Mouse (Mus musculus): Measurements from ENCODE around the gene Ergic1. TPM values are rescaled to one million over a fixed set of nuclear protein-coding genes. Genes with fewer than 3 reads are reported as not detected.

The Ergic1 gene
- polyA plus RNA-seq, 1 experiment, result 143 TPM

DNA sequence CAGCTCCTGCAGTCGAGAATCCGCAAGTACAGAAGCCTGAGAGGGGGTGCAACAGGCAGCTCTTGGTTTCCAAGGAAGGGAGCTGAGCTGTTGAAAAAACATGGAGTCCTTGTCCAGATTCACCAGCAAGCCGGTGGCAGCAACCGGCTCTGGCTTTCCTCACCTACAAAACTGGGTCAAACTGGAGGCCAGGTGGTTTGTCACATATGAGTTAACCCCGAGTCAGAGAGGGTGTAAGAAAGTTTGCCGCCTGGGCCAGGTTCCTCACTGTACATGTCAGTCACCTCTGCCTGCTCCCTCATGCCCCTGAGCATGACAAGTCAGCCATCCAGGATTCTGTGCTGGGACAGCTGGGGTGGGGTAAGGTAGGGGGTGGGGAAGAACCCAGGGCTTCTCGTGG, 16.9 kb downstream of the Ergic1 start:
- TF ChIP-seq CTCF (IDR thresholded peaks at IDR 0.05; ENCODE audit: extremely low read depth, insufficient read depth, low read length), result no peak
- TF ChIP-seq POLR2A (IDR thresholded peaks at IDR 0.05; ENCODE audit: extremely low read depth, insufficient read depth, low read length), result no peak
- Histone ChIP-seq H3K4me1 (ENCODE audit: control insufficient read depth, insufficient read depth, low read length) (peaks cover 33% of the 10 kb centered on the region), H3K4me3 (ENCODE audit: insufficient read depth, low read length) (no peak overlapping the region), H3K27ac (ENCODE audit: insufficient read depth, low read length) (no peak overlapping the region)

DNA sequence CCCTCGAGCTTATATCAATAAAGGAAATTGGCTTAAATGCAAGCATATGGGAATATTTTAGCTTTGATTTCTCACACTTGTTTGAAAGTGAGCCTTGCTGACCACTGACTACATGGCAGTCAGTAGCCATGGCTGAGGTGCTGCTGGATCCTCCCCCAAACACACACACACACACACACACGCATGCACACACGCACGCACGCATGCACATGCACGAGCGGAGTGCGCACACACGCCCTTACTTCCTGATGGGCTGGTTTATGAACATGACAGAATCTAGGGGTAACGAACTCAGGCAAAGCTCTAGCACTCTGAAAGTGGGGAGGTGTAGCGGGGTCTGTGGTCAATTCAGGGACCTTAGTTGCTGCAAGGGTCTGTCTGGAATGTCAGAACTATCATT, 17.5 kb downstream of the Ergic1 start:
- Histone ChIP-seq H3K4me3 (ENCODE audit: insufficient read depth, low read length) (no peak overlapping the region), H3K27ac (ENCODE audit: insufficient read depth, low read length) (no peak overlapping the region), H3K4me1 (ENCODE audit: control insufficient read depth, insufficient read depth, low read length) (peaks cover 36% of the 10 kb centered on the region)
- TF ChIP-seq POLR2A (IDR thresholded peaks at IDR 0.05; ENCODE audit: extremely low read depth, insufficient read depth, low read length) (no peak), CTCF (IDR thresholded peaks at IDR 0.05; ENCODE audit: extremely low read depth, insufficient read depth, low read length) (no peak)

DNA sequence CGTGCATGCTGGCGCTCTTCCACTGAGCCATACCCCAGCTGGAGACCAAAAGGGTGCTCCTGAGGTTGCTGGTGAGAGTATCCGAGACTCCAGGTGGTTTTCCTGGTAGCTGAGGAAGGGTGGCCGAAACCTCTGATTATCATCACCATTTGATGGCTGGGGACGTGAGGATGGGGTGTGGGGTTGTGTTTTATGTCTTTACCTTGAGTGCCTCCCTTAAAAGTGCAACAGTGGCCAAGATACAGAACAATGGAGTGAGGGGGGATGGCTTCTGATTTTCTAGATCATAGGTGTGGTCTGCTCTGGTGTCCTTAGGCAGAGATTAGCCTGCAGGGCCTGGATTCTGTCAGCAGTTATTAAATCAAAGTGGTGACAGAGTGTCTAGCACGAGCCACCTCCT, 18.1 kb downstream of the Ergic1 start:
- Histone ChIP-seq H3K4me3 (ENCODE audit: insufficient read depth, low read length) (no peak overlapping the region), H3K27ac (ENCODE audit: insufficient read depth, low read length) (no peak overlapping the region), H3K4me1 (ENCODE audit: control insufficient read depth, insufficient read depth, low read length) (peaks cover 37% of the 10 kb centered on the region)
- TF ChIP-seq POLR2A (IDR thresholded peaks at IDR 0.05; ENCODE audit: extremely low read depth, insufficient read depth, low read length) (no peak), CTCF (IDR thresholded peaks at IDR 0.05; ENCODE audit: extremely low read depth, insufficient read depth, low read length) (no peak)

DNA sequence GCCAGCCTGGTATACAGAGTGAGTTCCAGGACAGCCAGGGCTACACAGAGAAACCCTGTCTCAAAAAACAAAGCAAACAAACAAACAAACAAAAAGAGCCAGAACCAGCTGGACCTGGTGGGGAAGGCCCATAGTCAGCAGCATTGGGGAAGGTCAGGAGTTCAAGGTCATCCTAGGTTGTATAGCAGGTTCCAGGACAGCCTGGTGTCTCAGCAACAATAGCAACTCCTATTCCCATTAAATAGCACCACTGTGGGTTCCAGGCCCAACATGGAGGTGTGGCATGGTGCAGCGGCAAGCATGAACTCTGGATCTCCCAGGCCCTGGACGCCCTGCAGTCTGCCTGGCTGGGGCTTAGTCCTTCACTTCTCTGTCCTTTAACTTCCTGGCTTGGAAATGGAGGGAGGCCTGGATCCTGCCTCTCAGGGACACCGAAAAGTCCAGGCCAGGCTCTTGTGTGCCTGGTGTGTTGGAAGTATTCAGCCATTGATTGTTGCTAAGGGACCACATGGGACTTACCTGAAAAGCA, 19.6 kb downstream of the Ergic1 start:
- no peak overlapping the region for H3K4me3 ChIP-seq (ENCODE audit: insufficient read depth, low read length)
- H3K4me1 ChIP-seq (ENCODE audit: control insufficient read depth, insufficient read depth, low read length), result peaks cover 31% of the 10 kb centered on the region
- H3K27ac ChIP-seq (ENCODE audit: insufficient read depth, low read length), result no peak overlapping the region
- TF ChIP-seq POLR2A (IDR thresholded peaks at IDR 0.05; ENCODE audit: extremely low read depth, insufficient read depth, low read length), result no peak
- no peak for TF ChIP-seq CTCF (IDR thresholded peaks at IDR 0.05; ENCODE audit: extremely low read depth, insufficient read depth, low read length)

DNA sequence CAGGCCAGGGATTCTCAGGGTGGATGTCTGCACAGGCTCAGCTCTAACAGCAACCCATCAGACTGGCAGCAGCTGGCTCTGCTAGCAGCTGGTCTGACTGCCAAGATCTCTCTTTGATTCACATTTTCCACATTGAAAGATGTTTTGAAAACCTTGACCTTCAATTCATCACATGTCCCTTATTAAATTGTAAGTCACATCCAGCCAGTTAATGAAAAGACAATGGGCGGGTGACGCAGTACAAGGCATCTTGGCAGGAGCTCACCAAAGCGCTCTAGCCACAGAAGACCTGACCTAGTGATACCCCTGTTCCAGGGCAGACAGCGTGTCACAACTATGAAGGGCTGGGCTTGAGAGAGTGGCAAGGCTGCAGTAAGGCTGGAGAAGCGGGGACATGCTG, 21.0 kb downstream of the Ergic1 start:
- Histone ChIP-seq H3K4me3 (ENCODE audit: insufficient read depth, low read length) (no peak overlapping the region), H3K27ac (ENCODE audit: insufficient read depth, low read length) (no peak overlapping the region), H3K4me1 (ENCODE audit: control insufficient read depth, insufficient read depth, low read length) (peaks cover 20% of the 10 kb centered on the region)
- TF ChIP-seq POLR2A (IDR thresholded peaks at IDR 0.05; ENCODE audit: extremely low read depth, insufficient read depth, low read length), result no peak

DNA sequence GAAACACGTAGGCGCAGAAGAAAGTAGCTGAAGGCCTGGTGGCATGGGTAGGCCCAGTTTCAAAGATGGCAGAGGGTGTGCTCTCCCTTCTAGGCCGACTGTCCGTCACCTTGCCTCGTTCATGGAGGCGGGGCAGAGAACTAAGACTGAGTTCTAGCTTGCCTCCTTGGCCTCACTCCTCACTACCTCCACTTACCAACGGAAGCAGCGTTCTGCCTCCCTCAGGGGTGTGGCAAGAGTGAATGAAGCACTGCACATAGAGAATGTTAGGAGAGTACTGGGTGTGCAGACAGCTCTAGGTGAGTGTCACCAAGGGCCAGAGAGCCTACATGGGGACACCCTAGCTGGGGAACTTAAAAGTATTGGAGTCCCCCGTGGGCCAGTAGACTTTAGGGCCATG, 21.8 kb downstream of the Ergic1 start:
- TF ChIP-seq POLR2A (IDR thresholded peaks at IDR 0.05; ENCODE audit: extremely low read depth, insufficient read depth, low read length), result no peak
- TF ChIP-seq CTCF (IDR thresholded peaks at IDR 0.05; ENCODE audit: extremely low read depth, insufficient read depth, low read length), result no peak
- Histone ChIP-seq H3K27ac (ENCODE audit: insufficient read depth, low read length) (no peak overlapping the region), H3K4me3 (ENCODE audit: insufficient read depth, low read length) (no peak overlapping the region), H3K4me1 (ENCODE audit: control insufficient read depth, insufficient read depth, low read length) (peaks cover 17% of the 10 kb centered on the region)

DNA sequence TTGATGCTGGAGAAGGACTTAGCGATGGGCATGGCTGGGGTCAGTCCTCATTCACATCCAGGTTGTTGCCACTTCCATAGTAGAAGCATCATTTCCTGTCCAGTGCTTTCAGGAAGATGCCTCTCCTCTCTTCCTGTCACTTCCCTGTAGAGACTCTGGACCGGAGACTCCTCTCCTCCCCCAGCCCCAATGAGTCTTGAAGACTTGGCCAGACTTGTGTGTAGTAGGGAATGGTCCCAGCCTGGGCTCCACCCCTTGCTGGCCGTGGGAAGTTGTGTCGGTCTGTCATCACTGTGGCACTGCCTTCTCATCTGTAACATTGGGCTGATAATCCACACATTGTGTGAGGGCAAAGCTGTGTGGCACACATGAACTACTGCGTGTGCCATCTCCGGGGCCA, 22.3 kb downstream of the Ergic1 start:
- 0 out of 2 replicates have a peak overlapping the region, but pooled peaks have one; percentile 32 for H3K27ac ChIP-seq (ENCODE audit: insufficient read depth, low read length)

DNA sequence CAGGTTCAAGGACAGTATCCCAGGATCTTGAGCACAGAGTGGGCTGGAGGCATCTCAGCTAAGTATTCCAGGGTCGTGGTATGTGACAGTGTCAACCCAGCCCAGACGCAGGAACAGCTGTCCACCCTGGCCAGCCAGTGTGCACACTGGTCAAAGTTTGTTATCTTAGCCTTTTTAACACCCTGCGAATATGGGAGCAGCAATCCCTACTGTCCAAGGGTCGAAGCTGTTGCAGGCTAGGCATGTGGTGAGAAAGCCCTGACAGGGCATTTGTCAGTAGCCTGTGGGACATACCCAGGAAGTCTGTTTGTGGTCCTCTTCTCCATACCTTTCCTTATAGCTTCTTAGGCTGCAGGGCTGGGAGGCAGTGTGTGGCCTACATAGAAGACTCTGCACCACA, 22.8 kb downstream of the Ergic1 start:
- TF ChIP-seq CTCF (IDR thresholded peaks at IDR 0.05; ENCODE audit: extremely low read depth, insufficient read depth, low read length) (no peak), POLR2A (IDR thresholded peaks at IDR 0.05; ENCODE audit: extremely low read depth, insufficient read depth, low read length) (no peak)
- Histone ChIP-seq H3K4me1 (ENCODE audit: control insufficient read depth, insufficient read depth, low read length) (peaks cover 16% of the 10 kb centered on the region), H3K4me3 (ENCODE audit: insufficient read depth, low read length) (no peak overlapping the region), H3K27ac (ENCODE audit: insufficient read depth, low read length) (peak overlapping the region; percentile 32; the same call in 1 of the 2 replicates)

More for the DNA sequence above, 22.3 kb downstream of the Ergic1 start:
- peaks cover 16% of the 10 kb centered on the region for H3K4me1 ChIP-seq (ENCODE audit: control insufficient read depth, insufficient read depth, low read length)
- TF ChIP-seq POLR2A (IDR thresholded peaks at IDR 0.05; ENCODE audit: extremely low read depth, insufficient read depth, low read length) (no peak), CTCF (IDR thresholded peaks at IDR 0.05; ENCODE audit: extremely low read depth, insufficient read depth, low read length) (no peak)
- H3K4me3 ChIP-seq (ENCODE audit: insufficient read depth, low read length), result no peak overlapping the region

DNA sequence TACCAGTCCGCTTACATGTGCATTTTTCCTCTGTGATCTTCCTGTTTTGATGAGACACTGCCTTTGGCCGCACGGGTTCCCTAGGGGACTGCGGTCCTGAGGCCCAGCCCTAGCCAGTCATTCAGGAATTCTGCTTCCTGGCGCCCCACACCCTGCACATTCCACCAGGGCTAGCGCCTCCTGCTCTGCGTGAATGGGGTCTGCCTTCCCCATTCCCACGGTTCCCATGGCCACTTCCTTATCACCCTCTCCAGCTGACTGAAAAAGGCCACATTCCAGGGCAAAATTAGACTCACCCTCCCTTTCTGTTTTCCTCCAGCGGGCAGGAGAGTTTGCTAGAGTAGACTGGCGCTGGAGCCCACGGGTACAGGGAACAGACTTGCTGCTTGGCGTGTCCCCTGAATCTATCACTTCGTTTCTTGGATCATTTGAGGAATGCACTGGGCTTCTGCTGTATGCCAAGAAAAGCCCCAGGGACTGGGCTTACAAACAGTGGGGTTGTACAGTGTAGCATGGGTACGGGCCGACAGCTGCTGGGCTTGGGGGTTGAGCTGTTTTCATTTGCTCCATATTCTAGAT, 23.4 kb downstream of the Ergic1 start:
- Histone ChIP-seq H3K4me3 (ENCODE audit: insufficient read depth, low read length) (no peak overlapping the region), H3K27ac (ENCODE audit: insufficient read depth, low read length) (peak overlapping the region; percentile 32; the same call in 1 of the 2 replicates), H3K4me1 (ENCODE audit: control insufficient read depth, insufficient read depth, low read length) (peaks cover 16% of the 10 kb centered on the region)
- TF ChIP-seq POLR2A (IDR thresholded peaks at IDR 0.05; ENCODE audit: extremely low read depth, insufficient read depth, low read length) (no peak), CTCF (IDR thresholded peaks at IDR 0.05; ENCODE audit: extremely low read depth, insufficient read depth, low read length) (no peak)

DNA sequence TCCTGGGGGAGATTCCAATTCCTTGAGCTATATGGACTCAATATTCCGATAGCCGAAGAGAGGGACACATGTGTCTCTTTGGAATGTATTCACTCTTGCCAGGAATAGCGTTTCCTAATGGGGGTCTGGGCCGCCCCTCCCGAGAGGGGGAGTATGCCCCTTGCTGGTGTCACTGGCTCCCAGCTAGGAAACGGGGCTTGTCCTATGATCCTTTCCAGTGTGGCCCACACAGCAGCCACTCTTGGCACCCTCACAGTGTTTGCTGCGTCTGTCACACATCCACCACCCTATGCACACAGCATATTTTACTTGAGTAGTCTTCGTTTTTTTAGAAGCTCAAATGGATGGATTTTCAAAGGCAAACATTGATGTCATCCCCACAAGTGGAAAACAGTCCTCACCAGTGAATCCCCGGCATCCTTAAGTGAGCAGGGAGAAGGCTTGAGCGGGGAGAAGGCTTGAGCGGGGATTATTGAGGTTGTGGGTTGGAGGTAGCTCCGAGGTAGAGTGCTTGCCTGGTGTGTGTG, 26.7 kb downstream of the Ergic1 start:
- TF ChIP-seq CTCF (IDR thresholded peaks at IDR 0.05; ENCODE audit: extremely low read depth, insufficient read depth, low read length) (no peak), POLR2A (IDR thresholded peaks at IDR 0.05; ENCODE audit: extremely low read depth, insufficient read depth, low read length) (no peak)
- peak overlapping the region; percentile 28; the same call in 1 of the 2 replicates for H3K27ac ChIP-seq (ENCODE audit: insufficient read depth, low read length)
- no peak overlapping the region for H3K4me3 ChIP-seq (ENCODE audit: insufficient read depth, low read length)
- peaks cover 14% of the 10 kb centered on the region for H3K4me1 ChIP-seq (ENCODE audit: control insufficient read depth, insufficient read depth, low read length)

Measured in cortical plate, adult 2 months (tissue).